Mouse (Mus musculus): ENCODE data around the gene Atrnl1.

Gene Atrnl1

DNA sequence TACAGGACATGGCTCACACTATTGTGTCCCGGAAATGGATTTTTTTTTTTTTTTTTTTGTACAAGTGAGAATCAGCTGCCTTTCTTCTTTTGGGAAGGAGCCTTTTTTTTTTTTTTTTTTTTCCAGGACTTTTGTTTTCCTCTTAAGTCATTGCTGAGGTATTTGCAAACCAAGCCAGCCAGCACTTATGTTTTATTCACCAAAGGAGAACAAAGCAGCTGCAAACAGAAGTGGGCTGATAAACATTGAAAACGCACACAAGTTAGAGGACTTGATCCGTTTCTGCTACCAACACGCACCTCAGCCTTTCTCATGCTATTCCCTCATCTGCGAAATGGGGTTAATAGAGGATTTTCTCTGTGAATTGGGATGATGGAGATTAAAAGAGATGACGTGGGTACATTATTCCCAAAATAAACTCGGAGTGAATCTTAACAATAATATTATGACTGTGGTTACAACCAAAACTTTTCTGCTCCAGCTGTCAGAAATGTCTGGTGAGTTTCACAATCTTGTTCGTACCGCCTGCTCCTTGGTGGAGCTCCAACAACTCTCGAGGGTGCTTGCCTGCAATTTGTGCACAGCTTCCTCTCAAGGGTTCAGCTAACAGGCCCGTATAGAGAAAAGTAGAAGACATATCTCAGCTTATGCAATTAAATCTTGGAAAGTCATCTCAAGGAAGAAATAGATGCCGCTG lies 1.3 kb upstream of the Atrnl1 start:
- peak in 1 of 2 experiments; percentile 41 for DNase-seq (ENCODE audit: low spot score in 2 of 2)

DNA sequence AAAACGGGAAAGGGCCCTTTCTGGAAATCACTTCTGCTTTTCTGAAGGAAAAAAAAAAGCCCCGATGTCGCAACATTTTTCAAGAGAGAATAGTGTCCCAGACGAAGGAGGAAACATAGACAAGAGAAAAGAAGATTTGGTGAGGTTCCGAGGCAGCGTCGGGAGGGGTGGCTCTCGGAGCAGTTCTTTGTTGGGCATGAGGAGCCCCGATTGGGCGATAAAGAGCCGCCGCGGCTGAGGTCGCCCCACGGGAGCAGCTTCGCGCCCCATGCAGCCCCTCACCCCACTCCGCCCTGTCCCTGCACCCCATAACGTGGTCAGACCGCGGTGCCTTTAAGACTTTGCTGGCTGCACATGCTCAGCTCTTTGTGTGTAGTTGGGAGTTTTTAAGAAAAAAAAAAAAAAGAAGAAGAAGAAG lies 767 bp upstream of the Atrnl1 start:
- no peak for DNase-seq (ENCODE audit: low spot score in 2 of 2)

DNA sequence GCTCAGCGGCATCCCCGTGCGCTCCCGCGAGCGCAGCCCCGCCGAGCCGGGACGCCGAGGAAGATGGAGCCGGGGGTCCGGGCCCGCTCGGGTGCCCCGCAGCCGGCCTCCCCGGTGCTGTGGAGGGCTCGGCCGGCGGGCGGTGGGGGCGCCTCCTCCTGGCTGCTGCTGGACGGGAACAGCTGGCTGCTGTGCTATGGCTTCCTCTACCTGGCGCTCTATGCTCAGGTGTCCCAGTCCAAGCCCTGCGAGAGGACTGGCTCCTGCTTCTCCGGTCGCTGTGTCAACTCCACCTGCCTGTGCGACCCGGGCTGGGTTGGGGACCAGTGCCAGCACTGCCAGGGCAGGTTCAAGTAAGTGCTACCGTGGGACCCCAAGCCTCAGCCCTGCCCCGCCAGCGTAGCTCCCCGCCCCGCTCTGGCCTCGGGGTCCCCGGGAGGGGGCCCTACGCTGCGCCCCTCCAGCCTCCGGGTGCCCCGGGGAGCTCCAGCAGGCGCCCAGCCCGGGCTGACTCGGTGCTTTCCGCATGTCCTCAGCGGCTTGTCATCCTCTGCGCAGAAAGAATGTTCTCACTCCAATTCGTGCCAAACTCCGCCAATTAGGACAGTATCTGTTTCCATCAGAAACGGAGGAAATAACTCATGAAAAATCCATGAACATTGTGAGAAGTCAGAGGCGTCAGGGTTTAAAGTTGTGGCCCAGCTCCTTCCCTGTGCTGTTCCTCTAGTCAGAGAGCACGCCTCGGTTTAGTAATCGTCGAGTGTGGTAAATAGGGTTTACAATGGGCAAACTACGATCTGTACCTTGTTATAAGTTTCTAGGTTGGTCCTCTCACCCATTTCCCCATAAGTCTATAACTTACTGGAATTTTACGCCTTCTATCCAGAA lies 701 bp downstream of the Atrnl1 start:
- DNase-seq (ENCODE audit: low spot score in 2 of 2), result peak; percentile 53 to 68

DNA sequence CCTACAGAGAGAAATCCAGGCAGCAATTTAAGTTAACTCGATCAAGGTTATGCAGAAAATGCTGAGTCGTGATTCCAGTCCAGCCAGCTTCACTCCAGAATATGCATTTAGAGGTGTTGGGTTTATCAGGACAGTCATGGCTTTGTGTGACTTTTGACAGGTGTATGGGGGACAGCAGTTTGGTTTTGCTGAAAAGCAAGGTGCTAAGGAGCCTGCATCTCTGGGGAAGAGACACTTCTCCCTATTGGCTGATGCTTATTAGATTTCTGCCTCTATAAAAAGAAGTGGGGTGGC lies 1.3 kb downstream of the Atrnl1 start:
- no peak for DNase-seq (ENCODE audit: low spot score in 2 of 2)

DNA sequence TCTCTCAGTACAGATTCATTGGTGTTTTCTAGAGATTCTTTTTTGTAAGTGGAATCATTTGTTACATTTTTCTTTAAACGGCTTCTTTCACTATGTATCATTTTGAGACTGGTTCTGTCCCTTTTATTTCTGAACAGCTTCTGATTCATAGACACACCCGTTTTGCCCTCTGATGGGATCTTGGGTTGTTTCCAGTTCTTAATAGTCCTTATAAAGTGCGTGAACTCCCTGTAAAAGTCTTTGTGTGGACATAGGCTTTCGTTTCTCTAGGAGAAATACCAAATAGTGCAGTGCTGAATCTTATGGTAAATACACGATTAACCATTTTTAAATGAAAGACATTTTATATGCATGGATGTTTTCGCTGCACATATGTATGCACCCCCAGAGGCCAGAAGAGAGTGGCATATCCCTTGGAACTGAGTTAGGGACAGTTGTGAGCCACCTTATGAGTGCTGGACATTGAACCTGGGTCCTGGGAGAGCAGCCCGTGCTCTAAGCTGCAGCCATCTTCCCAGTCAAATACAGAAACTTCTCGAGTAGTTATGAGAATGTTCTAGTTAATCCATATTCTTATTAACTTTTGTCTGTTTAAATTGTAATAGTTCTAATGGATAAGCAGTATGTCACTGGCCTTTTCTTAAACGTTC lies 5.3 kb downstream of the Atrnl1 start:
- DNase-seq (ENCODE audit: low spot score in 2 of 2), result no peak

DNA sequence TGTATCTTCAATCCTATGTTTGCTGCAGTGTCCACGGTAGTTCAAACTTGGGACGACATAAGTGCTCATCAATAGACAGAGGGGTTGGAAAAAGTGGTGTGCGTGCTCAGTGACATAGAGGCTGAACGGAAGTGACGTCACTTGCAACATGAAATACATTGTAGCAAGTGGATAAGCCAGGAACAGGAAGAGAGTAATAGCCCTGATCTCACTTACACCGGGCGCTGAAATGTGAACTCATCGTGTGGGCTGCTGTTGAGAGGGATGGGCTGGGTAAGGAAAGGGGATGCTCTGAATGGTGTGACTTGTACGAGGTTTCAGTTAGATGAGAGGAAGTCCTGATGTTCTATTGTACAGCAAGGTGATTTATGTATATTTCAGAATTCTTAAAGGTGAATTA lies 8.3 kb downstream of the Atrnl1 start:
- no peak for DNase-seq (ENCODE audit: low spot score in 2 of 2)

DNA sequence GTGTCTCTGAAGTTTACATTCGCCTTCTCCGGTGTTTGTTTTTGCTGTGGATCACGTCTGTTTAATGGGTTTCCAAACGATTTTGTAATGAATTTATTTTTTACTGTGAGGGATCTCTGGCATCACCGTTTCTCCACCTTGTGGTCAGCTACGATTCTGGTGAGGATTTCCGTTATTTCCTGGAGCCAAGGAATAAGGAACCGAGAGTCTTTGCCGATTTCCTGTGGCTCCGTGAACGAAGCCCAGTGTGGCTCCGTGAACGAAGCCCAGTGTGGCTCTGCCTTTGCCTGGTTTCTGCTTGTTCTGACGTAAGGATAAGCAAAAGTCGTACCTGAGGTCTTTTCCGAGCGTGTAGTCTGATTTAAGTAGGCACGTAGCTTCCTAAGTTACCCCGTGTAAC lies 11.0 kb downstream of the Atrnl1 start:
- DNase-seq (ENCODE audit: low spot score in 2 of 2), result no peak

DNA sequence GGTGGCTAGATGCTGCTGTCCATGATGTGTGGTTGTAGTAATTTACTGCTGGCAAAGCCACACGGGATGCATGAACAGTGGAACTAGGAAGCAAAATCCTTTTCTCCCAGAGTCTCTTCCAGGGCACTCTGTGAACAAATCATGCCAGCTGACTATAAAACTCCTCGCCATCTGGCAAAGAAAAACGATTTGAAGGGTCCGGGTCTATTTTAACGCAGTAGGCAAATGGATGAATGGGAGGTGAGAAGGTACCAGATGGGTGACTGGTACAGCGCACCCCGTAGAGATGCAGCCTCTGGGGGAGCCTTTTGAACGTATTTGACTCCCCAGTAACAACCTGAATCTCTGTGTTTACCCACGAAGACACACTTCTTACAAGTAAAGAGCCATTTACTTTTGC lies 14.9 kb downstream of the Atrnl1 start:
- peak in 1 of 2 experiments; percentile 54 for DNase-seq (ENCODE audit: low spot score in 2 of 2)

DNA sequence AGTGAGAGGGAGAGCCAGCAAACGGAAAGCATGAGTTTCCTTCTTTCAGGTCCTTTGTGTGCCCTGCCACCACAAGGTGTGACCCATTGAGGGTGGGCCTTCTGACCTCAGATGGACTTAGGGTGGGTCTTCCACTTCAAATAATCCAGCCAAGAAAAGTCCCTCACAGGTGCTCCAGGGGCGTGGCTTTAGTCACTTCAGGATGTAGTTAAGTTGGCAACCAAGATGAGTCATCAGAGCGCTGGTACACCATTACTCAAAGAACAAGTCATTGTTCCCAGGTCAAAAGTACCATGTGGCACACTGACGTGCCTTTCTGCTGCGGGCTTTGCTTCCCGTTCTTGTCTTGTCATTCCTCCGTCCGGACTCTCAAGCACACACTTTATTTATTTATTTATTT lies 16.4 kb downstream of the Atrnl1 start:
- DNase-seq (ENCODE audit: low spot score in 2 of 2), result no peak

DNA sequence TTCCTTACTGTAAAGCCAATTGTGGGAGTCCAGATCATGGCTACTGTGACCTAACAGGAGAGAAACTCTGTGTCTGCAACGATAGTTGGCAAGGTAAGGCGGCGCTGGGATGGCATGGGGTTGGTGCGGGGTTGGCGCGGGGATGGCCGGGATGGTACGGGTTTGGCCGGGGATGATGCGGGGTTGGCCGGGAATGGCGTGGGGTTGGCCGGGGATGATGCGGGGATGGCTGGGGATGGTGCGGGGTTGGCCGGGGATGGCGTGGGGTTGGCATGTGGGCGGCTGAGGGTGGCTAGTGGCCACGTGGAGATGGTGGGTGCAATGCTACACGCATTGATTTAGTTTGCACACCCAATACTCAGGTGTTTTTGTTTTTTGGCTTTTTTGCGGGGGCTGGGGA lies 31.7 kb downstream of the Atrnl1 start:
- DNase-seq (ENCODE audit: low spot score in 2 of 2), result no peak

DNA sequence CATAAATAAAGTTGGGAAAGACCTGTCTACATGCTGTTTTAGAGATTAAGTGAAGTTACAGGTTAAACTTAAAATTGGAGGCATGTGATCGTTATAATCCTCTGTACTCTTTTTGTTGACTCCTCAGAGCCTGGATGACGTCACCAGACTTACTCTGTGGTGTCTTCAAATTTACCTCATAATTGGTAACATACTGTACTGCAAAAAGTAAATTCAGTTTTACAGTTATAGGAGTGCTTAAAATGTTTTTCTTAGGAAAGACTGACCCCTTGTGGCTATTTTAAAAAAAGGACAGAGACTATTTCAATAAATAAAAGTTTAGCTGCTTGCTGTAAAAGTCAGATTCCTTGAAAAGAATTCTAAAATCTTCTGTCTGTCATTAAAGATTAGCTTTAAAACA lies 32.1 kb downstream of the Atrnl1 start:
- DNase-seq (ENCODE audit: low spot score in 2 of 2), result no peak

DNA sequence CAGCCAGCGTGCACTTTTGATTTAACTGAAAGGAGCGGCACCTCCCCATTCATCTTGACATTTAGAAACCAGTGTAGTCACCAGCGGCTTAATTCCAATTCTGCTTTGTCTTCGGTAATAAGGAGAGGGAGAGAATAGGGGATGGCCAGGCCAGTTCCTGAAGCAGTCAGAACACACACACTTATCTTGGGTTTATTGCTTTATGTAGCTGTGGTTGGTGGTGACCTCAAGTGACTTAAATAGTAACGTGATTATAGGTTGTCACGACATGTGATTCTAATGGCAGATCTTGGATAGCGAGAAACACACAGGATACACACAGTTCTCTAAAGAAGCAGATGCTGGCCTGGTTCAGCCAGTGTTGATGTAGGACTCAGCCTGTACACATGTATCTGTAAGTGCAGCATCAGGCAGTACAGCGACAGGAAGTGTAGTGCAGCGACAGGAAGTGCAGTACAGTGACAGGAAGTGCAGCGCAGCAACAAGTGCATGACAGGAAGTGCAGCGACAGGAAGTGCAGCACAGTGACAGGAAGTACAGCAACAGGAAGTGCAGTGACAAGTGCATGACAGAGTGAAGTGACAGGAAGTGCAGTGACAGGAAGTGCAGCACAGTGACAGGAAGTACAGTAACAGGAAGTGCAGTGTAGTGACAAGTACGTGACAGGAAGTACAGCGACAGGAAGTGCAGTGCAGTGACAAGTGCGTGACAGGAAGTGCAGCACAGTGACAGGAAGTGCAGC lies 37.5 kb downstream of the Atrnl1 start:
- DNase-seq (ENCODE audit: low spot score in 2 of 2), result no peak

DNA sequence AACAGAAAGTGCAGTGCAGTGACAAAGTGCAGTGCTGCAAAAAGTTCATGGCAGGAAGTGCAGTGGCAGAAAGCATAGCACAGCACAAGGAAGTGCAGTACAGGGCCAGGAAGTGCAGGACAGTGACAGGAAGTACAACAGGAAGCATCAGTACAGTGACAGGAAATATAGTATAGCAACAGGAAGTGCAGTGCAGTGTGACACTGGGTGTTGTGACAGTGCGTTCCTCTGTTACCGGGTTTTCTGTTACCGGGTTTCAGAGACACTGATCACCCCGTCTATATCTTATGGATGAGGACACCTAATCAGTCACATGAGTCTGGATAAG lies 38.1 kb downstream of the Atrnl1 start:
- DNase-seq (ENCODE audit: low spot score in 2 of 2), result no peak

DNA sequence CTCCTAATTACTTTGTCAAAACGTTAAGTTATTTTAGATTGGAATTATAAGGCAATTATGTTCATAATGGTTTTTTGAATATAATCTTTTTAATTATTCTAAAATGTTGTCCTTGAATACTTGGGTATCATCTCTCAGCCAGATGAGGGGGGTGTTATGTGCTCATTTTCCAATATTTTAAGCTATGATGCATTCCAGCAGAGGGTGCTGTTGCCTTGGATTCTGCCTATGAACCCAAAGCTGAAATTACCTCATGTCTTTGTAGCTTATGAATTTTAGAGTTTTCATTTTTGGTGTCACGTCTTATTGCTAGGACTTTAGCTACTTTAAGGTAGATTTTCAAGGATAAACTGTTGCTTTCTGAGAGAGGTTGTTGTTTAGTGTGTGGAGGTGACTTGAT lies 44.2 kb downstream of the Atrnl1 start:
- peak; percentile 67 to 79 for DNase-seq (ENCODE audit: low spot score in 2 of 2)

DNA sequence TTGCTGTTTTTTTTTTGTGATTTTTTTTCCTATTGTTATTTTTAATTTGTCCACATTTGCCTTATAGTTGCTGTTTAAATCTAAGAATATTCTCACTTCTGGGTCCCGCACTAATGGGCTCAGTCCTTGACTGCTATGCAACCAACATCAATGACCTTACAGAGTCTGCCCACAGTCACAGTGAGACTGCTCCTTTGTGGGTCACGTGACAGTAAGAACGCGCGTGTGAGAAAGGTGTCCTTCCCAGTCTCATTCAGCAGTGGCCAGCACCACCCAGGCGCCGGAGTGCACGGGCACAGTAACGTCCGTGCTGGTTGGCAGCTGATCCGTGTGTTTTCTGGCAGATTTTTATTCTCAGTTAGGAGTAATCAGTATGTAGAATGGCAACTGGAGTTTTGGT lies 44.7 kb downstream of the Atrnl1 start:
- no peak for DNase-seq (ENCODE audit: low spot score in 2 of 2)

DNA sequence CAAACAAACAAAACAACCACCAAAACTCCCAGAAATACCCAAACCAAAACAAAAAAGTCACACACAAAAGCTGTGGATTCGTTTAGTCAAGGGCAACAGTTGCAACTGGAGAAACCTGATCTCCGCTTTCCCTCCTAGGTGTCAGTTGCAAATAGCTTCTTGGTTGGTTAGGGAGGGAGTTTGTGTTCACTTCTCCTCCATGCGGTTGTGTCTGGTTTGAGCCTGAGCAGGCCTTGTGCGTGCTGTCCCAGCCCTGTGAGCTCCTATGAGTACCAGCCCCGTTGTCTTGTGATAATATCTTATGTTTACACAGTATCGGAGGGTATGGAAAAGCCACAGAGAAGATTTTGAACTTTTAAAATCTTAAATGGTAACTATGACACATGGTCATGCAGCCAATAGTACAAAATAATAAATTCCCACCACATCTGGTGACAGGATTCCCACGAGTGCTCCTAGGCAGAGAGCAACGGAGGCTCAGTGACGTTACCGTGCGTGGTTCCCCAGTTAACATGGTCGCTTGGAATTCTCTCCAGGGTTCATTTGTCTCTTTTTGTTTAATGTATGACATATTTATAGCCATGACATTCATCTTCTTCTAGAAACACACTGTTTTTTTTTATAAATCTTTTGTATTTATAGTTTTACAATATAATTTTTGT lies 46.7 kb downstream of the Atrnl1 start:
- DNase-seq (ENCODE audit: low spot score in 2 of 2), result no peak

DNA sequence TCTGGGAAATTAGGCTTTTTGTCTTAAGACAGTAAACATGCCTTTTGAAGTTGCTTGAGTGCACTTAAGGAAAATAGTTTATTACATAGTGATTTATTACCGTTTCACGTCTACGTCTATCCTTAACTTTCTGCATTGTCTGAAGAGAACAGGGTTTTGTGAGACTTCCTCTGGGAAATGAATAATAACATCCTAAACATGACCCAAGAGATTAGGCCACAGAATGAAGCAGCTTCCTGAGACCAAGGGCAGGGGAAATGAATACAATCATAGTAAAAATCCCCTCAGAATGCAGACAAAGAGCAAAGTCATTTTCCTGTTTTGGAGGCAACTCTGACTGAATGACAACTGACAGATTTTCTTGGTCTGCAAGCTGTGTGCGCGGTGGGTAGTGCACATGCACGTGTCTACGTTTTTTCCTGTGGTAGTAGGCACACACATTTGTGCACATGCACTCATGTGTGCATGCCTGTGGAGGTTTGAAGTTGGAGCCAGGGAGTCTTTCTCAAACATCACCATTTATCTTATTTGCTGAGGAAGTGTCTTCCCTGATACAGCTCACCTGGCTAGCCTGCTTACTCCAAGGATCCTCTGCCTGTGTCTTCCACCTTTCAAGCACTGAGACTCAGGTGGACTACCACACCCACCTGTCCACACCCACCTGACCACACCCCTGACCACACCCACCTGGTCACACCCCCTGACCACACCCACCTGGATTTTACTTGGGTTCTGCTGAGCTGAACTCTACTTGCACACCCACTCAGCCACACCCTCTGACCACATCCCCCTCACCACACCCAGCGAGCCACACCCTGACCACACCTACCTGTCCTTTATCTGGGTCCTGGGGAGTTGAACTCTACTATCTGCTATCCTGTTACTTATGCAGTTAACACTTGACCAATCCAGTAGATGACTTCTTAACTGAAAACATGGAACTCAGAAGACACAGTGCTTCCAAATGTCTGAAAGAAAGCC lies 47.6 kb downstream of the Atrnl1 start:
- no peak for DNase-seq (ENCODE audit: low spot score in 2 of 2)

DNA sequence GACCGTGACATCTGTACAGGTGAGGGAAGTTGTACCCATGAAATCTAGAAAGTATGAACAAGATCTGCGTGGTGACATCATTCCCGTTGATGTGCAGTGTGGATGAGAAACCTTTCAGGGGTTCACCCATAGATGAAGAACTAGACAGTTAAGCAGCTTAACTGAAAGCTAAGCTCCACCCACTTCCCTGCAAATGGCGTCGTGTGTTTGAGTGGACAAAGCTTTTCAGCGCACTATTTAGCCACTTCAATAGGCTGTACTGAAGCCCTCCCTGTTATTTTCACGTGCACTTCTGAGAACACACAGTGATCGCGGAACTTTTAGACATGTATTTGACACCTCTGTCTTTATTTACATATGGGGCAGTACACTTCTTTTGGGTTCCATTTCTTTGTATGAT lies 56.2 kb downstream of the Atrnl1 start:
- peak in 1 of 2 experiments; percentile 9 for DNase-seq (ENCODE audit: low spot score in 2 of 2)

DNA sequence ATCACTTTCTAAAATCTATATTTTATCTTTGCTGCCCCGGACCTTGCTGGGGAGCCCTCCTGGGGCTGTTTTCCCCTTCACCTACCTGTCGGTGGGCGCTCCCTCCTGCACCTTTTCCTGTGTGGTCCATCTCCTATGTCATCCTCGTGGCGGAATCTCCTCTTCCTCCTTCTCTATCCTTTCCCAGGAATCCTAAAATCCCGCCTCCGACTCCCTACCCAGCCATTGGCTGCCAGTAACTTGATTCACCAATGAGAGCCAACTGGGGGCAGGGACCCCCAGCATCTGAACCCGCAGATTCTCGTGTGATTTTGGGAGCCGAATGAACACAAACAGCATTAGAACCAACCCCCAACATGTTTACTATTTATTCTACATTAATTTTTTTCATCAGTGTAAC lies 57.1 kb downstream of the Atrnl1 start:
- DNase-seq (ENCODE audit: low spot score in 2 of 2), result peak in 1 of 2 experiments; percentile 11

DNA sequence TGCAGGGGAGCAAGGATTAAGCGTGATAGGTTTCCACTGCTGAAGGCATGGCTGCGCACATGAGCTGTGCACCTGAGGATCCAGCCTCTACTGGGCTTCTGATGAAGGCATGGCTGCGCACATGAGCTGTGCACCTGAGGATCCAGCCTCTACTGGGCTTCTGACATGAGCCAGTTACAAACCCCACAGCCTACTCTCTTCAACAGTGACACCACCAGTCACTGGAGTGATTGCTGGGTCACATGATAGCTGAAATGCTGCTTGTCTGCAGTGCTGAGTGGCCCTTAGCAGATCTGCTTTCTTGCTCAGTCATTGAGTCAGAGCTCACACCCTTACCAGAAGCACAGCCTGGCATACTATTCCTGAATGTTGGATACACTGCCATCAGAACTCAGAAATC lies 68.6 kb downstream of the Atrnl1 start:
- DNase-seq (ENCODE audit: low spot score in 2 of 2), result peak in 1 of 2 experiments; percentile 14

DNA sequence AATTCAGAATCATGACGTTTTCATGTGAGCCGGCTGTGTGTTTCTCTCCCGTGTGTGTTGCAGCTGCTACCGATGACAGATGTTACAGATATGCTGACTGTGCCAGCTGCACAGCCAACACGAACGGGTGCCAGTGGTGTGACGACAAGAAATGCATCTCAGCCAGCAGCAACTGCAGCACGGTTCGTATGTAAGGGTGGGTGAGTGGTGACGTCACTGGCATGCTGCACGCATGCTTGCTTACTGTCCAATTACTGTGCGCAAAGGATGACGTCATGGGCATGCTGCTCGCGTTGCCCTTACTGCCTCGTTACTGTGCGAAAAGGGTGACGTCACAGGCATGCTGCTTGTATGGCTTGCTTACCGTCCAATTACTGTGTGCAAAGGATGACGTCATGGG lies 75.8 kb downstream of the Atrnl1 start:
- DNase-seq (ENCODE audit: low spot score in 2 of 2), result peak; percentile 47 to 64
